Mouse (Mus musculus) CH12.LX (cell line): ENCODE measurements around the gene Mindy3. TPM values are rescaled to one million over a fixed set of nuclear protein-coding genes. Genes with fewer than 3 reads are reported as not detected.

Source experiments
- DNase-seq: peaks from one replicate; pipeline ENCODE4 v3.0.0-alpha.2; 2013; ENCODE audit errors: extremely low read depth
- H3K27ac ChIP-seq: 2 replicates; pipeline ENCODE4 v1.5.1; 2012; ENCODE audit warnings: low read depth, mild to moderate bottlenecking, control low read depth, moderate library complexity; ENCODE audit not compliant: insufficient read depth
- H3K27me3 ChIP-seq: replicated peaks from 2 replicates; pipeline ENCODE3; 2012; ENCODE audit warnings: inconsistent platforms
- H3K36me3 ChIP-seq, 2 experiments: replicated peaks in 1 of 2; 2 replicates each; pipeline versions ENCODE3 to v1.6.1; 2012; ENCODE audit warnings: inconsistent platforms in 1 of 2, low read length in 1 of 2, mild to moderate bottlenecking in 1 of 2, mixed read lengths in 1 of 2, moderate library complexity in 1 of 2; ENCODE audit not compliant: control insufficient read depth in 1 of 2, insufficient read depth in 1 of 2
- H3K4me1 ChIP-seq, 2 experiments: 2 replicates each; pipeline ENCODE4 v1.6.1; 2012; ENCODE audit warnings: inconsistent platforms in 1 of 2, moderate library complexity in 1 of 2; ENCODE audit not compliant: insufficient read depth in 2 of 2, control insufficient read depth in 1 of 2
- H3K4me2 ChIP-seq: 2 replicates; pipeline ENCODE4 v1.6.1; 2012; ENCODE audit warnings: low read depth, mild to moderate bottlenecking, control low read depth; ENCODE audit not compliant: poor library complexity, insufficient read depth, severe bottlenecking
- H3K4me3 ChIP-seq, 3 experiments: fragments of 150-350 bp in 1 of 3; sonication (generic) in 1 of 3; replicated peaks in 1 of 3; 2 replicates each; pipeline versions ENCODE3 to v1.5.1; 2011 to 2012; ENCODE audit warnings: low read depth in 2 of 3, low read length in 2 of 3, mild to moderate bottlenecking in 2 of 3, moderate library complexity in 2 of 3, control low read depth in 1 of 3, improper control_type of control experiment in 1 of 3, inconsistent platforms in 1 of 3, mixed read lengths in 1 of 3; ENCODE audit not compliant: poor library complexity in 1 of 3
- H3K79me2 ChIP-seq: replicated peaks from 2 replicates; pipeline ENCODE4 v1.6.1; 2012; ENCODE audit warnings: mild to moderate bottlenecking, moderate library complexity; ENCODE audit not compliant: control insufficient read depth, poor library complexity, insufficient read depth, severe bottlenecking; ENCODE audit errors: extremely low read depth
- H3K9ac ChIP-seq: 2 replicates; pipeline ENCODE4 v1.6.1; 2012; ENCODE audit warnings: low read depth, mild to moderate bottlenecking, control low read depth, moderate library complexity; ENCODE audit not compliant: insufficient read depth
- H3K9me3 ChIP-seq: replicated peaks from 2 replicates; pipeline ENCODE3; 2012; ENCODE audit warnings: low read length, inconsistent platforms, mixed read lengths
- BHLHE40 ChIP-seq: IDR thresholded peaks from 2 replicates; pipeline ENCODE4 v1.6.1; 2011; ENCODE audit warnings: mild to moderate bottlenecking, low read depth, low read length, improper control_type of control experiment
- CHD1 ChIP-seq: IDR thresholded peaks from 2 replicates; pipeline ENCODE4 v1.6.1; 2012; ENCODE audit warnings: low read depth, low read length, improper control_type of control experiment, inconsistent platforms
- CHD2 ChIP-seq: IDR thresholded peaks from 2 replicates; pipeline ENCODE4 v1.6.1; 2011; ENCODE audit warnings: low read length, improper control_type of control experiment
- CTCF ChIP-seq, 2 experiments: IDR thresholded peaks in 1 of 2; conservative IDR thresholded peaks in 1 of 2; 2 replicates each; pipeline ENCODE4 v1.5.1; 2011 to 2012; ENCODE audit warnings: low read depth in 2 of 2, low read length in 2 of 2, improper control_type of control experiment in 1 of 2, inconsistent platforms in 1 of 2, mild to moderate bottlenecking in 1 of 2, moderate library complexity in 1 of 2
- E2F4 ChIP-seq: IDR thresholded peaks from 2 replicates; pipeline ENCODE4 v1.6.1; 2011; ENCODE audit warnings: low read depth, low read length, improper control_type of control experiment; ENCODE audit not compliant: insufficient replicate concordance
- ELF1 ChIP-seq: IDR thresholded peaks from 2 replicates; pipeline ENCODE4 v1.6.1; 2014; ENCODE audit warnings: low read depth, mild to moderate bottlenecking, inconsistent platforms, low read length, improper control_type of control experiment
- EP300 ChIP-seq: IDR thresholded peaks from 2 replicates; pipeline ENCODE4 v1.6.1; 2011; ENCODE audit warnings: low read length, improper control_type of control experiment
- ETS1 ChIP-seq: conservative IDR thresholded peaks from 2 replicates; pipeline ENCODE4 v1.6.1; 2012; ENCODE audit warnings: low read depth, mild to moderate bottlenecking, inconsistent platforms, low read length, improper control_type of control experiment, moderate library complexity
- GABPA ChIP-seq: IDR thresholded peaks from 2 replicates; pipeline ENCODE4 v1.6.1; 2012; ENCODE audit warnings: low read depth, low read length, improper control_type of control experiment, inconsistent platforms; ENCODE audit not compliant: insufficient replicate concordance
- HCFC1 ChIP-seq: IDR thresholded peaks from 2 replicates; pipeline ENCODE4 v1.6.1; 2012; ENCODE audit warnings: low read depth, mild to moderate bottlenecking, inconsistent platforms, low read length, improper control_type of control experiment
- IRF4 ChIP-seq: IDR thresholded peaks from 2 replicates; pipeline ENCODE4 v1.6.1; 2014; ENCODE audit warnings: low read depth, mild to moderate bottlenecking, inconsistent platforms, low read length, improper control_type of control experiment
- JUN ChIP-seq: IDR thresholded peaks from 2 replicates; pipeline ENCODE4 v1.6.1; 2011; ENCODE audit warnings: low read depth, mild to moderate bottlenecking, low read length, improper control_type of control experiment, moderate library complexity; ENCODE audit not compliant: insufficient read depth
- JUND ChIP-seq: conservative IDR thresholded peaks from 2 replicates; pipeline ENCODE4 v1.6.1; 2011; ENCODE audit warnings: low read depth, low read length, improper control_type of control experiment
- KAT2A ChIP-seq: IDR thresholded peaks from 2 replicates; pipeline ENCODE4 v1.6.1; 2012; ENCODE audit warnings: low read length, improper control_type of control experiment, inconsistent platforms; ENCODE audit not compliant: insufficient replicate concordance
- MAFK ChIP-seq: IDR thresholded peaks from 2 replicates; pipeline ENCODE4 v1.6.1; 2011; ENCODE audit warnings: low read length, improper control_type of control experiment; ENCODE audit not compliant: insufficient replicate concordance
- MAX ChIP-seq: IDR thresholded peaks from 2 replicates; pipeline ENCODE4 v1.6.1; 2011; ENCODE audit warnings: low read length, improper control_type of control experiment
- MAZ ChIP-seq: IDR thresholded peaks from 2 replicates; pipeline ENCODE4 v1.6.1; 2012; ENCODE audit warnings: low read depth, mild to moderate bottlenecking, inconsistent platforms, low read length, improper control_type of control experiment, moderate library complexity
- MEF2A ChIP-seq: IDR thresholded peaks from 2 replicates; pipeline ENCODE4 v1.6.1; 2014; ENCODE audit warnings: low read depth, mild to moderate bottlenecking, inconsistent platforms, low read length, improper control_type of control experiment, borderline replicate concordance
- MXI1 ChIP-seq: IDR thresholded peaks from 2 replicates; pipeline ENCODE4 v1.6.1; 2011; ENCODE audit warnings: mild to moderate bottlenecking, low read depth, low read length, improper control_type of control experiment
- MYC ChIP-seq: IDR thresholded peaks from 2 replicates; pipeline ENCODE4 v1.6.1; 2011; ENCODE audit warnings: low read depth, mild to moderate bottlenecking, improper control_type of control experiment, low read length
- NELFE ChIP-seq: IDR thresholded peaks from 2 replicates; pipeline ENCODE4 v1.6.1; 2011; ENCODE audit warnings: low read depth, low read length, improper control_type of control experiment
- NRF1 ChIP-seq: IDR thresholded peaks from 2 replicates; pipeline ENCODE4 v1.6.1; 2014; ENCODE audit warnings: low read depth, mild to moderate bottlenecking, inconsistent platforms, low read length, improper control_type of control experiment, moderate library complexity
- PAX5 ChIP-seq: IDR thresholded peaks from 2 replicates; pipeline ENCODE4 v1.6.1; 2012; ENCODE audit warnings: low read length, inconsistent platforms, mixed read lengths
- POLR2A ChIP-seq: IDR thresholded peaks from 2 replicates; pipeline ENCODE4 v1.6.1; 2011; ENCODE audit warnings: low read depth, mild to moderate bottlenecking, improper control_type of control experiment, low read length
- POLR2AphosphoS2 ChIP-seq: IDR thresholded peaks from 2 replicates; pipeline ENCODE4 v1.6.1; 2011; ENCODE audit warnings: low read depth, low read length, improper control_type of control experiment
- RAD21 ChIP-seq: IDR thresholded peaks from 2 replicates; pipeline ENCODE4 v1.6.1; 2011; ENCODE audit warnings: low read depth, mild to moderate bottlenecking, low read length, improper control_type of control experiment, moderate library complexity
- RCOR1 ChIP-seq: conservative IDR thresholded peaks from 2 replicates; pipeline ENCODE4 v1.6.1; 2012; ENCODE audit warnings: low read depth, mild to moderate bottlenecking, inconsistent platforms, low read length, improper control_type of control experiment
- SIN3A ChIP-seq: IDR thresholded peaks from 2 replicates; pipeline ENCODE4 v1.6.1; 2012; ENCODE audit warnings: low read length, improper control_type of control experiment, inconsistent platforms
- SMC3 ChIP-seq: IDR thresholded peaks from 2 replicates; pipeline ENCODE4 v1.6.1; 2011; ENCODE audit warnings: low read depth, low read length, improper control_type of control experiment
- TBP ChIP-seq: conservative IDR thresholded peaks from 2 replicates; pipeline ENCODE4 v1.6.1; 2011; ENCODE audit warnings: low read depth, low read length, improper control_type of control experiment
- TCF12 ChIP-seq: IDR thresholded peaks from 2 replicates; pipeline ENCODE4 v1.6.1; 2014; ENCODE audit warnings: low read depth, mild to moderate bottlenecking, inconsistent platforms, low read length, improper control_type of control experiment
- UBTF ChIP-seq: IDR thresholded peaks from 2 replicates; pipeline ENCODE4 v1.6.1; 2012; ENCODE audit warnings: low read depth, mild to moderate bottlenecking, inconsistent platforms, low read length, improper control_type of control experiment, moderate library complexity
- USF1 ChIP-seq: IDR thresholded peaks from 2 replicates; pipeline ENCODE4 v1.6.1; 2014; ENCODE audit warnings: low read depth, mild to moderate bottlenecking, inconsistent platforms, low read length, improper control_type of control experiment
- USF2 ChIP-seq: conservative IDR thresholded peaks from 2 replicates; pipeline ENCODE4 v1.6.1; 2011; ENCODE audit warnings: low read depth, low read length, improper control_type of control experiment
- ZC3H11A ChIP-seq: IDR thresholded peaks from 2 replicates; pipeline ENCODE4 v1.6.1; 2012; ENCODE audit warnings: low read depth, mild to moderate bottlenecking, inconsistent platforms, low read length, improper control_type of control experiment
- ZKSCAN1 ChIP-seq: IDR thresholded peaks from 2 replicates; pipeline ENCODE4 v1.6.1; 2012; ENCODE audit warnings: low read depth, inconsistent platforms, low read length, improper control_type of control experiment, borderline replicate concordance
- ZMIZ1 ChIP-seq: IDR thresholded peaks from 2 replicates; pipeline ENCODE4 v1.6.1; 2012; ENCODE audit warnings: low read depth, mild to moderate bottlenecking, inconsistent platforms, low read length, improper control_type of control experiment
- ZNF384 ChIP-seq: IDR thresholded peaks from 2 replicates; pipeline ENCODE4 v1.6.1; 2012; ENCODE audit warnings: low read depth, low read length, improper control_type of control experiment, inconsistent platforms
- dilution Hi-C: fragments of 300-500 bp; cut with MboI; formaldehyde crosslinking; loops from 2 replicates; pipeline ENCODE4 v1.14.3; 2020; ENCODE audit warnings: low sequenced_read_pairs; ENCODE audit not compliant: extremely low pct_unique_long_range_greater_than_20kb, extremely low pct_ligation_motif_present
- in situ Hi-C: fragments of 300-500 bp; cut with MboI; formaldehyde crosslinking; loops from 3 replicates; pipeline ENCODE4 v1.14.3; 2019; ENCODE audit warnings: low sequenced_read_pairs, low pct_ligation_motif_present, low pct_unique_long_range_greater_than_20kb, mixed read lengths
- polyA plus RNA-seq: library from polyadenylated mRNA; unstranded; fragments of >175 nt; gene quantifications from 2 replicates; pipeline ENCODE4 v1.2.1, GENCODE M21; 2012; ENCODE audit warnings: low read depth; ENCODE audit not compliant: insufficient read length
- total RNA-seq, 2 experiments: library from RNA; depleted of rRNA; stranded (reverse); fragments of 300-350 nt in 1 of 2; fragments of >200 nt in 1 of 2; gene quantifications; 2 replicates each; pipeline ENCODE4 v1.2.3; 2012 to 2014

Gene Mindy3
- 20.6 and 20.7 TPM in 2 replicates for total RNA-seq (2012; rRNA removed)
- total RNA-seq (2014; rRNA removed) = 33.8 and 38.2 TPM in 2 replicates
- 32.5 and 43.7 TPM in 2 replicates for polyA plus RNA-seq

GRCm38 (mm10) chr2:12419262-12419655 lies at the start of gene Mindy3:
Gene Mindy3 (minus strand): TSS chr2:12419470.
- dilution Hi-C loops = no loop called here
- H3K9ac ChIP-seq = peak within 1 kb of the TSS; percentile 72
- TF ChIP-seq USF2 (no peak), ELF1 (peak; percentile 97), JUND (no peak), ZC3H11A (no peak), UBTF (no peak; the same call in 1 of the 2 replicates), RAD21 (no peak), NELFE (peak; percentile 95), EP300 (no peak), E2F4 (no peak), IRF4 (peak; percentile 55; the same call in 1 of the 2 replicates), MAFK (no peak), MYC (no peak), CHD2 (no peak), TCF12 (peak; percentile 73; the same call in 1 of the 2 replicates), KAT2A (0 out of 2 replicates have a peak, but pooled peaks have one; percentile 46), USF1 (no peak), NRF1 (no peak), ZMIZ1 (peak; percentile 96), SMC3 (no peak), POLR2A (peak; percentile 97), HCFC1 (peak; percentile 79), ZNF384 (peak; percentile 99), CTCF (conservative IDR thresholded peaks at IDR 0.05 in 1 of 2, IDR thresholded peaks at IDR 0.05 in 1 of 2; ENCODE audit: low read depth in 2 of 2, low read length in 2 of 2) (no peak), MEF2A (0 out of 2 replicates have a peak, but pooled peaks have one; percentile 5), ETS1 (peak; percentile 28; the same call in 1 of the 2 replicates), GABPA (no peak), SIN3A (peak; percentile 95), POLR2AphosphoS2 (peak; percentile 59; the same call in 1 of the 2 replicates), PAX5 (no peak), MAZ (peak; percentile 68; the same call in 1 of the 2 replicates), BHLHE40 (no peak), MAX (no peak; the same call in 1 of the 2 replicates), CHD1 (no peak), ZKSCAN1 (no peak), JUN (no peak), TBP (peak; percentile 87), MXI1 (peak; percentile 84), RCOR1 (no peak)
- H3K9me3 ChIP-seq = no peaks in the 10 kb centered on the region
- in situ Hi-C loops = no loop called here
- no peaks in the 10 kb centered on the region for H3K27me3 ChIP-seq
- peak within 1 kb of the TSS; percentile 8; the same call in 1 of the 2 replicates for H3K27ac ChIP-seq
- H3K79me2 ChIP-seq = peaks cover 11% of the 10 kb centered on the region
- peaks cover 0 to 10% of the 10 kb centered on the region in 2 experiments for H3K36me3 ChIP-seq
- DNase-seq = peak; percentile 82
- peak within 1 kb of the TSS; percentile 83 for H3K4me2 ChIP-seq
- peaks cover 6 to 24% of the 10 kb centered on the region in 2 experiments; a peak in 3 of 4 replicates for H3K4me1 ChIP-seq
- peak within 1 kb of the TSS; percentile 71 to 94 (median 91) for H3K4me3 ChIP-seq
